ENCODE assay signal across 16 mouse cellular contexts in genomic region chr1:182823723-182824421, GRCm38 (mm10).
DNase-seq lines count a peak whose midpoint lies in the region; ATAC-seq and TF ChIP-seq lines count a peak whose summit lies in the region.
"Had no signal": no experiment of that assay in that cellular context is flagged by ENCODE, and none has a peak within 500 bp of the region (broad histone marks: within the 10 kb centered on the region; RNA-seq: fewer than 3 reads in every experiment).

No protein-coding gene starts in this region.

- peaks cover 12% of the 10 kb centered on the region for H3K4me1 ChIP-seq in forebrain, embryonic 14.5 days (ENCODE audit: control insufficient read depth, insufficient read depth, low read length)
- no peaks in the 10 kb centered on the region; the same call in 1 of the 2 replicates for H3K4me1 ChIP-seq in midbrain, postnatal 0 days (ENCODE audit: insufficient read depth, low read length)

- TF ChIP-seq CTCF in midbrain, postnatal 0 days (IDR thresholded peaks at IDR 0.05), result no peak

- H3K36me3 ChIP-seq in forebrain, embryonic 14.5 days (ENCODE audit: control insufficient read depth, insufficient read depth, low read length), result no peaks in the 10 kb centered on the region
- no peaks in the 10 kb centered on the region for H3K36me3 ChIP-seq in midbrain, postnatal 0 days (ENCODE audit: insufficient read depth, low read length)
- H3K36me3 ChIP-seq: embryonic facial prominence, embryonic 12.5 days; intestine, embryonic 15.5 days; neural tube, embryonic 12.5 days had no signal

- H3K27me3 ChIP-seq in forebrain, embryonic 14.5 days (replicated peaks; ENCODE audit: control insufficient read depth, insufficient read depth, low read length), result no peaks in the 10 kb centered on the region
- no peaks in the 10 kb centered on the region for H3K27me3 ChIP-seq in midbrain, postnatal 0 days (ENCODE audit: insufficient read depth, low read length)
- H3K27me3 ChIP-seq: embryonic facial prominence, embryonic 12.5 days; intestine, embryonic 15.5 days; neural tube, embryonic 12.5 days had no signal

- intact Hi-C loops in left cerebral cortex, postnatal 25 days (cut with DNase I), result no loop called here

- H3K4me3 ChIP-seq in forebrain, embryonic 14.5 days (ENCODE audit: low read depth, low read length), result no peak overlapping the region
- no peak overlapping the region for H3K4me3 ChIP-seq in midbrain, postnatal 0 days (ENCODE audit: low read depth, low read length)
- H3K4me3 ChIP-seq: embryonic facial prominence, embryonic 12.5 days; intestine, embryonic 15.5 days; neural tube, embryonic 12.5 days had no signal

- ATAC-seq in forebrain, embryonic 14.5 days, result peak; percentile 90
- ATAC-seq in midbrain, postnatal 0 days (ENCODE audit: low FRiP score), result no peak
- ATAC-seq: intestine, embryonic 15.5 days had no signal

- peak overlapping the region; percentile 20 for H3K4me2 ChIP-seq in forebrain, embryonic 14.5 days (ENCODE audit: low read length)
- peak overlapping the region; percentile 7; the same call in 1 of the 2 replicates for H3K4me2 ChIP-seq in midbrain, postnatal 0 days (ENCODE audit: low read depth, low read length, poor library complexity, severe bottlenecking)
- H3K4me2 ChIP-seq: embryonic facial prominence, embryonic 12.5 days; heart, embryonic 11.5 days; intestine, embryonic 15.5 days; neural tube, embryonic 12.5 days had no signal

- DNase-seq in frontal cortex, adult 2 months (ENCODE audit: extremely low spot score in 1 of 2, low spot score in 1 of 2), result peak; percentile 22 to 61
- DNase-seq in frontal cortex, postnatal 25 days (ENCODE audit: low spot score in 2 of 2), result no peak
- DNase-seq in left cerebral cortex, postnatal 25 days (ENCODE audit: low spot score in 2 of 2), result peak; percentile 32 to 57
- no peak for DNase-seq in left cerebral cortex, adult 11 months (ENCODE audit: low spot score)
- peak; percentile 77 for DNase-seq in forebrain, embryonic 14.5 days (ENCODE audit: low spot score)
- peak; percentile 33 for DNase-seq in midbrain, postnatal 0 days (ENCODE audit: low spot score)
- no peak for DNase-seq in urinary bladder, adult 18-20 months (ENCODE audit: low spot score in 2 of 2)
- no peak for DNase-seq in thymus, postnatal 14 days
- DNase-seq: cerebellum, adult 9-11 months; kidney, postnatal 10 days; left cerebral cortex, postnatal 4 days; thymus, adult 18-20 months had no signal

- H3K9ac ChIP-seq in forebrain, embryonic 14.5 days (ENCODE audit: low read length), result no peak overlapping the region
- H3K9ac ChIP-seq in midbrain, postnatal 0 days (replicated peaks; ENCODE audit: low read length, poor library complexity, severe bottlenecking), result no peak overlapping the region; the same call in 1 of the 2 replicates
- H3K9ac ChIP-seq: embryonic facial prominence, embryonic 12.5 days; intestine, embryonic 15.5 days; neural tube, embryonic 12.5 days had no signal

- peak overlapping the region; percentile 17; the same call in 1 of the 2 replicates for H3K27ac ChIP-seq in forebrain, embryonic 14.5 days (ENCODE audit: low read depth, low read length)
- no peak overlapping the region for H3K27ac ChIP-seq in midbrain, postnatal 0 days (ENCODE audit: low read depth, low read length)
- H3K27ac ChIP-seq: embryonic facial prominence, embryonic 12.5 days; intestine, embryonic 15.5 days; neural tube, embryonic 12.5 days had no signal

- H3K9me3 ChIP-seq in forebrain, embryonic 14.5 days (replicated peaks; ENCODE audit: control insufficient read depth, low read length), result no peaks in the 10 kb centered on the region
- no peaks in the 10 kb centered on the region for H3K9me3 ChIP-seq in midbrain, postnatal 0 days (ENCODE audit: low read length)
- H3K9me3 ChIP-seq: embryonic facial prominence, embryonic 12.5 days; intestine, embryonic 15.5 days; neural tube, embryonic 12.5 days had no signal

- 31% methylated on average over 21 of the region's 21 CpGs for whole genome bisulfite sequencing in forebrain, embryonic 14.5 days
- WGBS in midbrain, postnatal 0 days, result 46% methylated on average over 21 of the region's 21 CpGs

Comparison
In these comparisons a context has a peak if more than half of its experiments do, and no peak if none do; other contexts are left out.
1. DNase-seq: peak in frontal cortex, adult 2 months (2 of 2), left cerebral cortex, postnatal 25 days (2 of 2), forebrain, embryonic 14.5 days (single experiment) and midbrain, postnatal 0 days (single experiment); none in frontal cortex, postnatal 25 days (0 of 2), left cerebral cortex, adult 11 months (single experiment), urinary bladder, adult 18-20 months (0 of 2) and thymus, postnatal 14 days (single experiment).